Mouse (Mus musculus) lung, postnatal 0 days (tissue): ENCODE data around the gene Pusl1. TPM values are rescaled to one million over a fixed set of nuclear protein-coding genes. Genes with fewer than 3 reads are reported as not detected.

Experiments
- ATAC-seq: fragments of 200-750 bp; cut with Nextera tagmentation; 2 replicates; pipeline ENCODE4 v1.8.0; 2017; ENCODE audit warnings: moderate library complexity
- DNase-seq: peaks from one replicate; pipeline ENCODE4 v3.0.0-alpha.2; 2016; ENCODE audit warnings: low spot score
- H3K27ac ChIP-seq: fragments of 300-500 bp; sonication (generic); 2 replicates; pipeline ENCODE4 v1.5.1; 2014; ENCODE audit warnings: antibody characterized with exemption, mild to moderate bottlenecking, low read length, mixed read lengths
- H3K27me3 ChIP-seq: fragments of 300-500 bp; sonication (generic); replicated peaks from 2 replicates; pipeline ENCODE4 v1.6.1; 2014; ENCODE audit warnings: low read length, mixed read lengths; ENCODE audit not compliant: insufficient read depth
- H3K36me3 ChIP-seq: fragments of 300-500 bp; sonication (generic); 2 replicates; pipeline ENCODE4 v1.6.1; 2014; ENCODE audit warnings: low read length, mixed read lengths; ENCODE audit not compliant: insufficient read depth
- H3K4me1 ChIP-seq: fragments of 300-500 bp; sonication (generic); 2 replicates; pipeline ENCODE4 v1.6.1; 2014; ENCODE audit warnings: antibody characterized with exemption, low read depth, low read length, mixed read lengths; ENCODE audit not compliant: insufficient read depth
- H3K4me2 ChIP-seq: fragments of 300-500 bp; sonication (generic); replicated peaks from 2 replicates; pipeline ENCODE4 v1.6.1; 2014; ENCODE audit warnings: low read depth, mild to moderate bottlenecking, low read length, moderate library complexity, mixed read lengths
- H3K4me3 ChIP-seq: fragments of 300-500 bp; sonication (generic); 2 replicates; pipeline ENCODE4 v1.5.1; 2014; ENCODE audit warnings: low read depth, low read length
- H3K9ac ChIP-seq: fragments of 300-500 bp; sonication (generic); replicated peaks from 2 replicates; pipeline ENCODE4 v1.6.1; 2014; ENCODE audit warnings: low read depth, mild to moderate bottlenecking
- H3K9me3 ChIP-seq: fragments of 300-500 bp; sonication (generic); 2 replicates; pipeline ENCODE4 v1.6.1; 2016; ENCODE audit warnings: low read length, mixed read lengths
- CTCF ChIP-seq: IDR thresholded peaks from 2 replicates; pipeline ENCODE4 v1.5.1; 2016; ENCODE audit warnings: antibody characterized with exemption, mild to moderate bottlenecking
- EP300 ChIP-seq: IDR thresholded peaks from 2 replicates; pipeline ENCODE4 v1.6.1; 2016; ENCODE audit warnings: antibody characterized with exemption, mild to moderate bottlenecking, control low read depth
- WGBS: fragments of 180-500 bp; shearing (Covaris S2); extraction: QIAGEN DNeasy Blood & Tissue Kit; methylation state at CpG from one replicate; pipeline ENCODE4 v1.1.7; 2014; 5-methylcytosine and 5-hydroxymethylcytosine counted together
- polyA plus RNA-seq: library from polyadenylated mRNA; unstranded; fragments of >200 nt; fragmentation: Nextera tagmentation; extraction: Ambion mirVana; gene quantifications from 2 replicates; pipeline ENCODE4 v1.2.1, GENCODE M21; 2015

The Pusl1 gene
- polyA plus RNA-seq, 1 experiment from 2014 or later: 29.3 TPM

DNA sequence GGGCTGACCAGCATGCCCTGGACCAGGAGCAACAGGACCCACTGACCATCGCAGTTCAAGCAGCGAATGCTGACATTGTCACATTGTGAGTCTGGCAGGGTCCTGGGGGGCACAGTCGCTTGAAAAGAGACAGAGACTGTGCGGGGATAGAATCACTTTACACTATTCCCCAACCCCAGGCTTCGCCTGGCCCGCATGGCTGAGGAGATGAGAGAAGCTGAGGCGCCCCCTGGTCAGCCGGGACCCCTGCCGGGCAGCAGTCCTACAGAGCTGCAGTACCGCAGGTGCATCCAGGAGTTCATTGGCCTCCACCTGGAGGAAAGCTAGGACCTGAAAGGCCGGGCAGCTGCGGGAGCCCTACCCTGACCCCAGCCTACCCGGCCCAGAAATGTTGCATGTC is 14.1 kb upstream of the Pusl1 start:
- H3K9ac ChIP-seq: no peak overlapping the region
- no peak for ATAC-seq
- WGBS: 80% methylated on average over 13 of the region's 13 CpGs
- peaks cover 22% of the 10 kb centered on the region for H3K36me3 ChIP-seq
- H3K9me3 ChIP-seq: no peaks in the 10 kb centered on the region
- no peak for TF ChIP-seq EP300
- no peak for TF ChIP-seq CTCF
- H3K4me3 ChIP-seq: no peak overlapping the region
- no peak overlapping the region for H3K4me2 ChIP-seq
- H3K4me1 ChIP-seq: no peaks in the 10 kb centered on the region
- no peak for DNase-seq
- no peaks in the 10 kb centered on the region for H3K27me3 ChIP-seq
- no peak overlapping the region for H3K27ac ChIP-seq

DNA sequence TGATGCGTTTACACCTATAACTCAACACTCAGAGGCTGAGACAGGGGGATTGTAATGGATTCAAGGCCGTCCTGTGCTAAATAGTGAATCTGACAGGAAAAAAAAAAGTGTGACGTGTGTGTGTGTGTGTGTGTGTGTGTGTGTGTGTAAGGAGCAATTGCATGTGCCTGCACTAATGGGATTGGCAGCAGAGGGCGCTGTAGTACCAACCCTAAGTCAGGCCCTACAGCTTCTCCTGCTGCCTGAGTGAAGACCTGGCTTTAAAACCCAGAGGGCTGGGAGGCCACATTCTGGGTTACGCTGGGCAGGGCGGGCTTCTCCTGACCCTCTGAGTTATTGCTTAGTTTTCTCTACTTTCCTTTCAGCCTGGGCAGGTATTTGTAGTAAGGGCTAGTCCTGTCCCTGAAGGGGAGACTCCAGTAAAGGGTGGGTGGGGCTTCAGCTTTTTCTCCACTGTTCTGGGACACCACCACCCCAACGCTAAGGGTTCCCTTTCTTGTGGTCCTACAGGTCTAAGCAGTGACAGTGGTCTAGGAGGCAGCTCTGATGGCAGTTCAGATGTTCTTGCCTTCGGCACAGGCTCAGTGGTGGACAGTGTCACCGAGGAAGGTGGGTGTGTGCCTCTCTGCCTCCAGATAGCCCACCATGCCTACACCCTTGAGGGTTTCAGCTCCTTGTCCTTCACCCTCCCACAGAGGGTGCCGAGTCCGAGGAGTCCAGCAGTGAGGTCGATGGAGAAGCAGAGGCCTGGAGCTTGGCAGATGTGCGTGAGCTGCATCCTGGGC is 12.9 kb upstream of the Pusl1 start:
- H3K27ac ChIP-seq: no peak overlapping the region
- peaks cover 27% of the 10 kb centered on the region for H3K36me3 ChIP-seq
- H3K4me2 ChIP-seq: no peak overlapping the region
- WGBS: 91% methylated on average over 13 of the region's 13 CpGs
- no peak overlapping the region for H3K9ac ChIP-seq
- no peaks in the 10 kb centered on the region for H3K4me1 ChIP-seq
- DNase-seq: no peak
- no peaks in the 10 kb centered on the region for H3K27me3 ChIP-seq
- ATAC-seq: no peak
- no peaks in the 10 kb centered on the region for H3K9me3 ChIP-seq
- peak; percentile 52 for TF ChIP-seq CTCF
- no peak for TF ChIP-seq EP300
- H3K4me3 ChIP-seq: no peak overlapping the region

DNA sequence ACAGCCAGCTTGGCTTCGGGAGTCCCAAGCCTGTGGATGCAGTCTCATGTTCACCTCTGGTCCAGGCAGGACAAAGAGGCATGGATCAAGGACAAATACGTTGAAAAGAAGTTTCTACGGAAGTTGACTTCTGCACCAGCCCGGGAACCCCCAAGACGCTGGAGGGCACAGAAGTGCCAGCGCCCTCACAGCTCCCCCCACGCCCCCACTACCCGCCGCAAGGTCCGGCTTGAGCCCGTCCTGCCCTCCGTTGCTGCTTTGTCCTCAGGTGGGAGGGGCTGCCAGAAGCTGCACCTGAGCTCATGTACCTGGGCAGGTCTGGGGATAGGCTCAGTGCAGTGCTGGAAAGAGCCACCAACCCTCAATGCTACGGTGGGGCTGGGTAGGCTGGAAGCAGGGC is 11.7 kb upstream of the Pusl1 start:
- no peak overlapping the region for H3K9ac ChIP-seq
- H3K36me3 ChIP-seq: peaks cover 37% of the 10 kb centered on the region
- H3K4me1 ChIP-seq: no peaks in the 10 kb centered on the region
- no peaks in the 10 kb centered on the region for H3K27me3 ChIP-seq
- ATAC-seq (no peak), DNase-seq (no peak)
- H3K4me3 ChIP-seq: no peak overlapping the region
- no peak overlapping the region for H3K27ac ChIP-seq
- WGBS: 96% methylated on average over 12 of the region's 13 CpGs
- TF ChIP-seq CTCF (no peak), EP300 (no peak)
- H3K4me2 ChIP-seq: no peak overlapping the region
- H3K9me3 ChIP-seq: no peaks in the 10 kb centered on the region

DNA sequence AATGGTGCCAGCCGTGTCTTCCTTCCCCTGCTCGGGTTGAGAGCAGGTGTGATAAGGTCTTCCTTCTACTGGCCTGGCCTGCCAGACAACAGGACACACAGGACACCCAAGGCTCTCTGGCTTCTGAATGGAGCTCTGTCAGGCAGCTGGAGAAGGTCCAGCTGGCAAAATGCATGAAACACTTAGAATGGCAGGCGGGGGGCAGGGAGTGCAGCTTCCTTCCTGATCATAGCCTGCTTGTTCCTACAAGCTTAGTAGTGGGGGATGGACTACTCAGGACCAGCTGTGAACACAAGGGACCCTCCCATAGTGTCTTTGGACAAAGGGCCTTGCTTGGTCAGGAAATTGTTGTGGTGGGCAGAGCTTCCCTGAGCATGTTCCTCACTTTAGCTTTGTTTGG is 9.6 kb upstream of the Pusl1 start:
- H3K9ac ChIP-seq: no peak overlapping the region
- 0 out of 2 replicates have a peak overlapping the region, but pooled peaks have one; percentile 52 for H3K27ac ChIP-seq
- peaks cover 40% of the 10 kb centered on the region for H3K36me3 ChIP-seq
- H3K4me3 ChIP-seq: no peak overlapping the region
- 37% methylated on average over 3 of the region's 3 CpGs for WGBS
- H3K4me1 ChIP-seq: no peaks in the 10 kb centered on the region
- H3K9me3 ChIP-seq: no peaks in the 10 kb centered on the region
- H3K27me3 ChIP-seq: no peaks in the 10 kb centered on the region
- peak; percentile 92 for ATAC-seq
- TF ChIP-seq CTCF: no peak
- TF ChIP-seq EP300: peak; percentile 62
- H3K4me2 ChIP-seq: no peak overlapping the region
- DNase-seq: peak; percentile 74

- Histone ChIP-seq H3K27ac (no peak overlapping the region), H3K9me3 (no peaks in the 10 kb centered on the region), H3K27me3 (no peaks in the 10 kb centered on the region), H3K9ac (no peak overlapping the region), H3K4me3 (no peak overlapping the region), H3K36me3 (peaks cover 40% of the 10 kb centered on the region), H3K4me2 (no peak overlapping the region), H3K4me1 (peaks cover 17% of the 10 kb centered on the region)
- 94% methylated on average over 7 of the region's 7 CpGs for WGBS
- no peak for DNase-seq
- TF ChIP-seq CTCF (no peak), EP300 (no peak)
- ATAC-seq: no peak
Measured at GRCm38 (mm10) chr4:155899355-155899754, 7.8 kb upstream of the Pusl1 start.

DNA sequence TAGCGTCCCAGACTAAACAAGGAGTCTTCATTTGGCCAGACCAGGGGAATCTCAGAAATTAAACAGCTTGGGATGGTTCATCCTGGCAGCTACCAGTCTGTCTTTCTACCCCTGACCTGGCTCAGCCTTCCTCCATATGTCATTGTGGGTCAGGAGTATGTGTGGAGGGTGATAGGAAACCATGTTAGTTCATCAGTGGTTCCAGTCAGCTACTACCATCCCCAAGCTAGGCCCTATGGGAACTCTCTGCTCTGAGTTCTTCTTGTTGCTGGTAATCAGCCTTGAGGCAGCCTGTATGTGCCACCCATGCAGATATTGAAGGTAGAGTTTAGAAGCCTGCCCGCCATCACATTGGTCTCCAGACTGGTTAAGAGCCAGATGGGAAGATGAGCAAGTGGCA is 6.7 kb upstream of the Pusl1 start:
- TF ChIP-seq EP300 (no peak), CTCF (no peak)
- Histone ChIP-seq H3K27me3 (no peaks in the 10 kb centered on the region), H3K27ac (no peak overlapping the region), H3K9me3 (no peaks in the 10 kb centered on the region), H3K4me2 (no peak overlapping the region), H3K4me3 (no peak overlapping the region), H3K36me3 (peaks cover 30% of the 10 kb centered on the region), H3K4me1 (peaks cover 28% of the 10 kb centered on the region), H3K9ac (no peak overlapping the region)
- DNase-seq (no peak), ATAC-seq (no peak)
- 97% methylated on average over 2 of the region's 2 CpGs for WGBS
